Mouse (Mus musculus): ENCODE measurements around the gene Mtm1.
A peak's percentile ranks its signal among the peaks of the same experiment; 100 is the strongest.

The Mtm1 gene

GRCm38 (mm10) chrX:71210467-71210866 lies at the start of gene Mtm1:
TSS of gene Mtm1 (plus strand) at chrX:71210767.
- no peak for DNase-seq

GRCm38 (mm10) chrX:71181526-71181925 lies 29.0 kb upstream of the Mtm1 start:
- DNase-seq = no peak

GRCm38 (mm10) chrX:71183671-71184070 lies 26.9 kb upstream of the Mtm1 start:
- no peak for DNase-seq

DNA sequence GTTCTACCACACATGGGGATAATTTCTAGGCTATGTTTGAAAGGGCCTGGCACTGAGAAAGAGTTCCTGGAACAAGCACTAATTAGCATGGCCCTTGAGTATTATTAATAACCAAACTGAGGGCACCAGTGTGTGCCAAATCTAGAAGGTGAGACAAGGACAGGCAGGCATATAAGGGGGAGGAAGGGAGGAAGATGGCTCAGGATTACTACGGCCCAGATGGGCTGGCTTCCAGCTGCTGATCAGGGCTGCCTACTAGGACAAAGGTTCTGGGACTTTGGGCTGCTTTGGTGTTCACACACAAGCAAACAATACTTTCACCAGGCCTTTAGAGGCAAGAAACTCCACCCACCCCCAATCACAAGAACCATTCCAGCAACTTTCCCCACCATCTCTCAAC lies 24.2 kb upstream of the Mtm1 start:
- DNase-seq = no peak

DNA sequence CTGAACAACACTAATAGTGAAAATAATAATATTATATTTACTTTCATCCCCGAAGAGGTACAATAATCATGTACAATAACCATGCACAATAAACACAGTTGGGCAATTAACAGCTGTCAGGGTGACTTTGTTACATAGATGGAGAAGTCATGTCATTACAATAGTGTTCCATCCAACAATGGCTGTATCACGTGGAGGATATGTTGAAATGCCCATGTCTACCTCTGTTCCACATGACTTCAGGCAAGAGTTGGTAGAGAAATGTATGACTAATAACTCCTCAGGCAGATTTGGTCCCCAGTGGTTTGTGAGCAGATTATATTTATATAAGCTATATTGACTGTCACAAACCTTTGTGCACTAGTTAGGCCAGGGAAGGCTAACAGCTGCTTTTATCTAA lies 5.8 kb upstream of the Mtm1 start:
- no peak for DNase-seq

GRCm38 (mm10) chrX:71205821-71206542 lies 4.6 kb upstream of the Mtm1 start:
- DNase-seq = no peak

DNA sequence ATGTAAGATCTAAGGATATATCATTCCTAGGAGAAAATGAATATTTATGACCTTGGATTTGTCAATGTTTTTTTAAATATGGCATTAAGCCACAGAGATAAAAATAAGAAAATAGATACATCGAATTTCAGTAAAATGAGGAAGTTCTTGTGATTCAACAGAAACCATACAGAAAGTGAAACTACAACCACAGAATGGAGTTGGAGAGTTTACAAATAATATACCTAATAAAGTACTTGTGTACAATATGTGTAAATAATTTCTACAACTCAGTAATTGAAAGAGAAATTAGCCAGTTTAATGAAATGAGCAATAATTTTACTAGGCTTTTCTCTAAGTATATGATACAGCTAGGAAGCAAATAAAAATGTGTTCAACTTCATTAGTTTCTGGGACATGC lies 4.0 kb upstream of the Mtm1 start:
- no peak for DNase-seq

DNA sequence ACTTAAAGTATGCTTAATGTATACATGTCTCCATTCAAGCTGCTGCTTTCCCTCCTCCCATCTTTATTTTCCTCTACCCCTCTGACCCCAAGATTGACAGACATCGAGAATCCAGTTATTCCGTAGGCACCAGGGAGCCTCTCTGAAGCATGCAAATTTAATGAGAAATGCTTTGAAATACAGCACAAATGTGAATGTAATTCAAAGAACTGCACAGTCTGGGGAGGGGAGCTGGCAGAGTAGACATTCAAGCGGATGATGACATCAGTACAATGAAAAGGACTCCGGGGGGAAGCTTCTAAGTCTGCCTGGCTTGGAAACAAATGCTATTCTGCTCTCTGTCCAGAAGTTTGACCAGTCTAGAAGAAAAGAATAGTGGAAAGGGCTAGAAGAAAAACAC lies 2.3 kb downstream of the Mtm1 start:
- DNase-seq = no peak

DNA sequence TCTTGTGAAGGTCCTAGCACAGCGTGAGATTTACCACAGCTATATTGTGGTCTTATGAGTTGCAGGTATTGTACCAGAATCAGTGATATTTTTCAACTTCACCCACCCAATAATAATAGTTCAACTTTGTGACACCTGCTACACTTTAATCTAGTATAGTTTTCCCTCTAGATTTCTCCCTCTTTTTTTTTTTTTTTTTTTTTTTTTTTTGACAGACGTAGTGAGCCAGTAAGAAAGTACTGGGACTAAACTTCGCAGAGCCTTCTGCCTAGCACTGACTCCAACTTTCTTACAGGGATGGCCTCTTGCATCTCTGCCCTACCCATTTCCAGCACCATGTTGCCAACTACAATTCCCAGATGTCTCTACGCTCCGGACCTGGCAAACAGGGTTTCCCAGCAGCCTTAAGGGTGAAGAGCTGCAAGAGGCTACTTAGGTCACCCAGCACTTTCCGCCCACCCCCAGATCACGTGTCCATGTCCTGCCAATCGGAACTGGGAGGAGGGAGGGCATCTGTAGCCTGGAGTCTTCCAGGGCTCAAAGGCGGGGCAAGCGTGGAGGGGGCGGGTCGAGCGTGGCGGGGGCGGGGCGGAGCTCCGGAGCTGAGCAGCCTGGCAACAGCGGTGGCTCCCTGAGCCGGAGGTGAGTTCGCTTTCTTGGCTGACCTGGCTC lies 4.0 kb downstream of the Mtm1 start:
- peak; percentile 79 for DNase-seq

DNA sequence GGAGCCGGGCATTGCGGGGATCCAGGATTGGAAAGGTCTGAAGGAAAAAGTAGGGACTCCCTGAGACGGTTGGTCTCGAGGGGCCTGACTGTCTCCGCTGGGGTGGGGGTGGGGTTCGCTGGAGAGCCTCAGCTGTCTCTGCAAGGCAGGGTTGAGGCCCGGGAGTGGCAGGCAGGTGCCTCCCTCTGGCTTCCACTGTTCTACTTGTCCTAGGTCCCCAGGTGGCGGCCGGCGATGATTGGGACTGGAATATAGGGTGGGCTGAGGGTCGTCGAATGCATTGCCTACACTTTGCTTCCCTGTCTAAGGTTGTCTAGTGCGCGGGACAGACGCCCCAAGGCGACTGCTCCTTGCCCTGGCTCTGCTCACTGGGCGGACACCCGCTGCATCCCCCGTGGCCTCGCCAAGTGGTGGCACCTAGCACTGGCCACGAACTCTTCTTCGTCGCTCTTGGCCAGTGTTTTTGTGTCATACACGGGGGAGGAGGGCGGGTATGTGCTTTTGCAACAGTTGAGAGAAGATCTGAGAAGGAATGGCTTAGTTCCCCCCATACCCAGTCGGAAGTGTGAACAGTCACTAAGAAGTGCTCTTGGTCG lies 4.6 kb downstream of the Mtm1 start:
- no peak for DNase-seq

DNA sequence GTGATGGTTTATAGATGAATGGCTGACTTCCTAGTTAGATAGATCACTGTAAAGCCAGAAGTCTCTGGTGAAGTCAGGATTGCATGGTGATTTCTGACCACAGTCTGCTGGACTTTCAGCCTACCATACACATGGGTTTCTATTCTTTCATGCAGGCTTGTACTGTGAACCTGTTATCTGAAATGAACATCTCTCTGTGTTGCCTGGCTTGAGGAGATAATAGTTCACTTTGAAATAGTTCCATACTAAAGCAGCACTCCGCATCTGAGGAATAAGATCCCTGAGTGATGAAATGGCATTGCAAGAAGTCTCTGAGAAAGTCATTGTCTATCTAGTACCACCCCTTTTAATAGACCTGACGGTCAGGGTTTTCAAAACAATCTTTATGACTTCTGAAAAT lies 6.3 kb downstream of the Mtm1 start:
- DNase-seq = no peak

DNA sequence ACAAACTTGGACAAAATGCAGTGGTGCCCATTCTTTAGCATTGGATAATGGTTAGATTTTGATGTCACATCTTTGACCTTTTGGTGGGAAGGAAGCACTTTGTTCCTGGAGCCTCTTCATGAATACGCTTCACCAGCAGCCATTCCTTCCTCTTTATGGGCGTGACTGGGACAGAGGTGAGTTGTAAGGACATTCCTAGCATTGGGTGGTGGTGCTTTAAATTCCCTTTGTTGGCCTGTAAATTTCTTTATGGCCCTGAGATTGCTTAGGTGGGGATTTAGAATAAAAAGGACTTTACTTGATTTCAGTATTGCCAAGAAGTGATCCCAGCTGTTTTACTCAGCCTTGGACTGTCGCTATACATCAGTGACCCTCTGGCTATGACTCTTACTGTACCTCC lies 8.3 kb downstream of the Mtm1 start:
- DNase-seq = no peak

DNA sequence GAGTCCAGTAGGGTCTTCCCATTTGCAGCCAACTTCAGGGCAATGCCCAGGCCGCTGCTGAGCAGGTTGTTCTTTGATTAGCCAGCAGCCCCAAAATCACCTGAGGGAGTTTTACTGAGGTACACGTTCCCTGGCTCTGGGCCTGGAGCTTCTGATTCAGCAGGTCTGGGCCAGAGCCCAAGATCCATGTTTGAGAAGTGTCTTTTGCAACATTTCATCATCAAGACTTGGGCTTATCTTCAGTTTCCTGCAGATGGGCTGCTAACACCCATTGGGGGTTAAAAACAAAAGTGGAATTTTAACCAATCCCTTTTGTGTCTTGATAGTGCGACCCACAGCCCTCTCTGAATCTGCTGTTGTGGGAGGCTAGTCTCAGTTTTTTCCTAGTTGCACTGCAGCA lies 10.3 kb downstream of the Mtm1 start:
- DNase-seq = no peak

GRCm38 (mm10) chrX:71222648-71223408 lies 12.3 kb downstream of the Mtm1 start:
- no peak for DNase-seq

DNA sequence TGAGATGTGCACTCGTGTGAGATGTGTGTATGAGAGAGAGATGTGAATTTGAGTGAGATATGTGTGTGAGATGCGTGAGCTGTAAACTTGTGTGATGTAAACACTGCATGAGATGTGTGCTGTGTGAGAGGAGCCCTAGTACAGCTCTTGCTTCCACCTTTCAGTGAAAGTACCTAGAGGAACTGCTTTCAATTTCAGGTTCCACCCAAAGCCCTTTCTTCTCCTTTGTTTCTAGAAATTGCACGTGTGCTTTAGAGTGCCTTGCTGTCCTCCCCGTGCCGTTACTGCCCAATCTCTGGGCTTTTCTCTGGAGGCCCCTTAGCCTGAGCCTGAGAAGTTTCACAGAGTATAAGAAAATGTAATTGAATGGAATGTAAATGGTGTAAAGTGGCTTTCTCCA lies 16.3 kb downstream of the Mtm1 start:
- DNase-seq = no peak

DNA sequence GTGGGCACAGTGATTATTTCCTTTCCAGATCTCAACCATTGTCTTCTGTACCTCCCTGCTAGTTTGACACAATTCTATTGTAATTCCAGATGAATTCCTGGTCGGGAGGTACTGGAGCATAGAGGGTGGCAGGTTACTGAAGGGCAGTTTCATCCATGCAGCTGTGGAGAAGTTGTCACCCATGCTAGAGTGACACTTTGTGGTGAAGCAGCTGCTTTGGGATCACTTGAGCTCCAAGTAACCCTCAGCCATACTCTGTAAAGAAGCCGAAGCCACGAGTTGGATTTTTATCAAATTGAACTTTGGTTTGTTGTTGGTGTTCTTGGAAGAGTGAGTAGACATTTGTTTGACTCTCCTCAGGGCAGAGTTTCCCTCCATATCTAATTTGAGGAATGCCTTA lies 17.6 kb downstream of the Mtm1 start:
- DNase-seq = no peak

DNA sequence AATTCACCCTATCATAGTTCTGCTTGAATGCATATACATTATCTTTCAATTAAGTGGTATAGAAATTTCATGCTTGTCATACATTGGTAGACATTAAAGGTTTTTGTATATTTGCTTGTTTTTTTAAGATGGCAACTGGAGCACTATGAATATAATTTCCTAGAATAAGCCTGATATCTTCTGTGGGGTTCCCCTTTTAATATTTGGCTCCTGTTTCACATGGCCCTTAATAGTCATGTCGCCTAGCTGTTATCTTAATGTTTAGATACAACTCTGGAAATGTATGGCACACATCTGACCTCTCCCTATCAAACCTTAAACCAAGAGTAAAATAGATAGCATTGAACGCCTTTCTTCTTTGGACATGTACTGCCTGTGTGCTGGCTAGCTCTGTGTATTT lies 20.3 kb downstream of the Mtm1 start:
- no peak for DNase-seq

GRCm38 (mm10) chrX:71256422-71256821 lies 45.9 kb downstream of the Mtm1 start:
- DNase-seq = no peak

DNA sequence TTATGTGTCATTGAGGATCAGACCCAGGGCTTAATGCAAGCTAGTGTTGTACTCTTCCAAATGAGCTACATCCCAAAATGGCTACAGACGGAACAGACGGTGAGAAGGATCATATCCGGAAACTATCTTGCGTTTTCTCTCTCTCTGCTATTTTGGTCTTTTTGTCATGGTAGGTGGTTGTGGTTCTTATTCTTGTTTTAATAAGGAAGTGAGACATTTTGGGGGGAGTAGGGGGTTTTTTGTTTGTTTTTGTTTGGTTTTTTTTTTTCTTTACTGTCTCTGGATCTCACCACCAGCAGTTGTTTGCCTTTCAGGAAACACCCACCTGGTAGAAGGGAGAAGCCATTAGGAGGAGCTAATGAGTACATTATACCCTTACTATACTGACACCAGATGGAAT lies 50.3 kb downstream of the Mtm1 start:
- DNase-seq = no peak

- DNase-seq = no peak
Measured at GRCm38 (mm10) chrX:71264316-71264715, 53.7 kb downstream of the Mtm1 start.

- no peak for DNase-seq
Measured at GRCm38 (mm10) chrX:71268972-71269371, 58.4 kb downstream of the Mtm1 start.

- DNase-seq = no peak
Measured at GRCm38 (mm10) chrX:71274150-71274549, 63.6 kb downstream of the Mtm1 start.

- no peak for DNase-seq
Measured at GRCm38 (mm10) chrX:71285473-71285872, 74.9 kb downstream of the Mtm1 start.

GRCm38 (mm10) chrX:71287088-71287487 lies 76.5 kb downstream of the Mtm1 start:
- no peak for DNase-seq

Measured in thymus, postnatal 14 days (tissue).